Mouse (Mus musculus): ENCODE data around the gene Cacna1d. TPM values are rescaled to one million over a fixed set of nuclear protein-coding genes. Genes with fewer than 3 reads are reported as not detected.

Gene Cacna1d
- polyA plus RNA-seq, 1 experiment from 2014 or later = 3.0 TPM

GRCm38 (mm10) chr14:30222101-30222500, 269.2 kb downstream of the Cacna1d start:
- no peaks in the 10 kb centered on the region for H3K9me3 ChIP-seq (replicated peaks; ENCODE audit: low read length)
- H3K9ac ChIP-seq (ENCODE audit: low read depth, low read length) = no peak overlapping the region
- ATAC-seq (replicated peaks; ENCODE audit: low FRiP score, low read depth) (no peak), DNase-seq (ENCODE audit: low spot score) (no peak)
- H3K27me3 ChIP-seq (ENCODE audit: insufficient read depth, low read length) = no peaks in the 10 kb centered on the region
- no peaks in the 10 kb centered on the region for H3K4me1 ChIP-seq (replicated peaks; ENCODE audit: insufficient read depth, low read length)
- no peak for TF ChIP-seq CTCF (IDR thresholded peaks at IDR 0.05; ENCODE audit: low read depth)
- H3K36me3 ChIP-seq (ENCODE audit: insufficient read depth, low read length) = no peaks in the 10 kb centered on the region
- no peak overlapping the region for H3K27ac ChIP-seq
- no peak overlapping the region for H3K4me2 ChIP-seq (ENCODE audit: low read length)
- WGBS = 93% methylated on average over 6 of the region's 6 CpGs
- H3K4me3 ChIP-seq (replicated peaks; ENCODE audit: low read depth, low read length) = no peak overlapping the region

GRCm38 (mm10) chr14:30219851-30220250, 271.4 kb downstream of the Cacna1d start:
- Histone ChIP-seq H3K27me3 (ENCODE audit: insufficient read depth, low read length) (no peaks in the 10 kb centered on the region), H3K9ac (ENCODE audit: low read depth, low read length) (no peak overlapping the region), H3K9me3 (replicated peaks; ENCODE audit: low read length) (no peaks in the 10 kb centered on the region), H3K36me3 (ENCODE audit: insufficient read depth, low read length) (no peaks in the 10 kb centered on the region), H3K4me1 (replicated peaks; ENCODE audit: insufficient read depth, low read length) (no peaks in the 10 kb centered on the region), H3K27ac (no peak overlapping the region; the same call in 1 of the 2 replicates), H3K4me2 (ENCODE audit: low read length) (no peak overlapping the region), H3K4me3 (replicated peaks; ENCODE audit: low read depth, low read length) (no peak overlapping the region)
- WGBS = 63% methylated on average over 4 of the region's 4 CpGs
- TF ChIP-seq CTCF (IDR thresholded peaks at IDR 0.05; ENCODE audit: low read depth) = no peak
- ATAC-seq (replicated peaks; ENCODE audit: low FRiP score, low read depth) (no peak; the same call in 1 of the 2 replicates), DNase-seq (ENCODE audit: low spot score) (peak; percentile 45)

GRCm38 (mm10) chr14:30218114-30218513, 273.1 kb downstream of the Cacna1d start:
- Histone ChIP-seq H3K27ac (no peak overlapping the region), H3K4me1 (replicated peaks; ENCODE audit: insufficient read depth, low read length) (no peaks in the 10 kb centered on the region), H3K4me2 (ENCODE audit: low read length) (no peak overlapping the region), H3K27me3 (ENCODE audit: insufficient read depth, low read length) (no peaks in the 10 kb centered on the region), H3K9ac (ENCODE audit: low read depth, low read length) (no peak overlapping the region), H3K36me3 (ENCODE audit: insufficient read depth, low read length) (no peaks in the 10 kb centered on the region), H3K4me3 (replicated peaks; ENCODE audit: low read depth, low read length) (no peak overlapping the region), H3K9me3 (replicated peaks; ENCODE audit: low read length) (no peaks in the 10 kb centered on the region)
- DNase-seq (ENCODE audit: low spot score) (no peak), ATAC-seq (replicated peaks; ENCODE audit: low FRiP score, low read depth) (no peak)
- TF ChIP-seq CTCF (IDR thresholded peaks at IDR 0.05; ENCODE audit: low read depth) = no peak
- 88% methylated on average over 3 of the region's 3 CpGs for WGBS

- Histone ChIP-seq H3K27ac (no peak overlapping the region), H3K27me3 (ENCODE audit: insufficient read depth, low read length) (no peaks in the 10 kb centered on the region), H3K36me3 (ENCODE audit: insufficient read depth, low read length) (no peaks in the 10 kb centered on the region), H3K4me1 (replicated peaks; ENCODE audit: insufficient read depth, low read length) (no peaks in the 10 kb centered on the region), H3K4me2 (ENCODE audit: low read length) (no peak overlapping the region), H3K9ac (ENCODE audit: low read depth, low read length) (no peak overlapping the region), H3K4me3 (replicated peaks; ENCODE audit: low read depth, low read length) (no peak overlapping the region), H3K9me3 (replicated peaks; ENCODE audit: low read length) (no peaks in the 10 kb centered on the region)
- ATAC-seq (replicated peaks; ENCODE audit: low FRiP score, low read depth) (no peak), DNase-seq (ENCODE audit: low spot score) (no peak)
- 86% methylated on average over 2 of the region's 2 CpGs for WGBS
- TF ChIP-seq CTCF (IDR thresholded peaks at IDR 0.05; ENCODE audit: low read depth) = peak; percentile 5; the same call in 1 of the 2 replicates
Observed at GRCm38 (mm10) chr14:30217124-30217523, 274.1 kb downstream of the Cacna1d start.

GRCm38 (mm10) chr14:30208156-30208555, 283.1 kb downstream of the Cacna1d start:
- Histone ChIP-seq H3K27ac (no peak overlapping the region), H3K4me2 (ENCODE audit: low read length) (no peak overlapping the region), H3K4me1 (replicated peaks; ENCODE audit: insufficient read depth, low read length) (no peaks in the 10 kb centered on the region), H3K36me3 (ENCODE audit: insufficient read depth, low read length) (no peaks in the 10 kb centered on the region), H3K9ac (ENCODE audit: low read depth, low read length) (no peak overlapping the region), H3K27me3 (ENCODE audit: insufficient read depth, low read length) (no peaks in the 10 kb centered on the region), H3K9me3 (replicated peaks; ENCODE audit: low read length) (no peaks in the 10 kb centered on the region), H3K4me3 (replicated peaks; ENCODE audit: low read depth, low read length) (no peak overlapping the region)
- TF ChIP-seq CTCF (IDR thresholded peaks at IDR 0.05; ENCODE audit: low read depth) = no peak
- DNase-seq (ENCODE audit: low spot score) = no peak
- ATAC-seq (replicated peaks; ENCODE audit: low FRiP score, low read depth) = no peak

- Histone ChIP-seq H3K4me3 (replicated peaks; ENCODE audit: low read depth, low read length) (no peak overlapping the region), H3K4me2 (ENCODE audit: low read length) (no peak overlapping the region), H3K27me3 (ENCODE audit: insufficient read depth, low read length) (no peaks in the 10 kb centered on the region), H3K4me1 (replicated peaks; ENCODE audit: insufficient read depth, low read length) (no peaks in the 10 kb centered on the region), H3K9ac (ENCODE audit: low read depth, low read length) (no peak overlapping the region), H3K36me3 (ENCODE audit: insufficient read depth, low read length) (no peaks in the 10 kb centered on the region), H3K27ac (no peak overlapping the region), H3K9me3 (replicated peaks; ENCODE audit: low read length) (no peaks in the 10 kb centered on the region)
- no peak for ATAC-seq (replicated peaks; ENCODE audit: low FRiP score, low read depth)
- no peak for TF ChIP-seq CTCF (IDR thresholded peaks at IDR 0.05; ENCODE audit: low read depth)
- WGBS = 63% methylated on average over 3 of the region's 3 CpGs
- no peak for DNase-seq (ENCODE audit: low spot score)
Observed at GRCm38 (mm10) chr14:30205821-30206220, 285.4 kb downstream of the Cacna1d start.

GRCm38 (mm10) chr14:30204526-30204925, 286.7 kb downstream of the Cacna1d start:
- no peaks in the 10 kb centered on the region for H3K9me3 ChIP-seq (replicated peaks; ENCODE audit: low read length)
- H3K36me3 ChIP-seq (ENCODE audit: insufficient read depth, low read length) = no peaks in the 10 kb centered on the region
- no peaks in the 10 kb centered on the region for H3K4me1 ChIP-seq (replicated peaks; ENCODE audit: insufficient read depth, low read length)
- ATAC-seq (replicated peaks; ENCODE audit: low FRiP score, low read depth) (no peak), DNase-seq (ENCODE audit: low spot score) (no peak)
- no peaks in the 10 kb centered on the region for H3K27me3 ChIP-seq (ENCODE audit: insufficient read depth, low read length)
- no peak overlapping the region for H3K9ac ChIP-seq (ENCODE audit: low read depth, low read length)
- no peak overlapping the region for H3K27ac ChIP-seq
- H3K4me2 ChIP-seq (ENCODE audit: low read length) = no peak overlapping the region
- TF ChIP-seq CTCF (IDR thresholded peaks at IDR 0.05; ENCODE audit: low read depth) = no peak
- WGBS = 81% methylated on average over 1 of the region's 1 CpGs
- H3K4me3 ChIP-seq (replicated peaks; ENCODE audit: low read depth, low read length) = no peak overlapping the region

All from kidney, postnatal 0 days (tissue).